Mouse (Mus musculus): Measurements from ENCODE around the gene Svop.

DNA sequence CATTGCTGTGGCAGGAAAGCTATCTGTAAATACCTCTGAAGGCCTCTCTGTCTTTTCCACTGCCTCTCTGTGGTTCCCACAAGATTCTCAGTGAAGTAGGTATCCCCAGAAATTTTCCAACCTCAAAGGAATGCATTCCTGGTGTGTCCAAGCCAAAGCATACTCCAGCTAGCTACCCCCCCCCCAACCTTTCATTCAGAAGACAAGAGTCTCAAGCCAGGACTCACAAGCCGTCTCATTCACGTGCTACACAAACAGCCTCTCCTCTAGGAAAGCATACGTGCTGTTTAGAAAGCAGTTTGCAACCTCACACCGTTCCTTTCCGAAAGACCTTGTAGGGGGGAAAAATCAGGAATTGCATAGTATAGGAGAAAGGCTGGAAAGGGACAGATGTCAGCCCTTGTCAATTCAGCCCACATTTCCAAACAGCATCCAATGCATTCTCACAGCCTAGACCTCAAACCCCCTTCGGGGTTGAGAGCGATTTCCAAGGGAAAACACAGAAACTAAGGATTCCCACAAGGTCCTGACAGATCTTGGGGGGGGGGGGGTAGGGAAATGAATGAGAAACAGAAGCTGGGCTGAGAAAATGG lies 853 bp downstream of the Svop start:
- TF ChIP-seq POLR2A (IDR thresholded peaks at IDR 0.05; ENCODE audit: low read depth, low read length) (no peak), CTCF (IDR thresholded peaks at IDR 0.05; ENCODE audit: extremely low read depth, insufficient read depth, insufficient read length, insufficient replicate concordance) (no peak)
